Mouse (Mus musculus): ENCODE measurements around the gene Vps4a.

DNA sequence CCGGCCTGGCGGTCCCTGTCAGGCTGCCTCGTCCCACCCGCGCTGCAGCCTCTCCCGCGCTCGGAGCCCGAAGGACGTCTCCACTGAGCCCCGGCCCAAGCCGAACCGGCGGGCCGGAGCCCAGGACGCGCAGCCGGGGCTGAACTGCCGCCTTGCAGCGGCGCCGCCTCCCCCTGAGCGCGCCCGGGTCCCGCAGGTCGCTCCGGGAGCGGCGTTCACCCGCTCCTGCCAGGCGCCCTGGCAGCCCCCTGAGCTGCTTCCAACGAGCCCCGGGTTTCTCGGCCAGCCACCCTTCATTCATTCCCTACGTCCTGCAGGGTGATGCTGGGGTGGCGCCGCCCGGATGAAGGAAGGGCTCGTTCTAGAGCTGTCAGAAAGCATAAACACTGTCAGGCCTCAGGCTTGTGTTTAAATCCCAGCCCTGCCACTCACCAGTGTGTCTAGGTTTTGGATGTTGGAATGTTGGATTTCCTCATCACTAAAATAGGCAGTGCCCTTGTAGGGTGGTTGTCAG, 612 bp downstream of the Vps4a start:
- TF ChIP-seq POLR2A (IDR thresholded peaks at IDR 0.05; ENCODE audit: borderline replicate concordance, extremely low read depth, low read depth, low read length), result no peak
- no peak for TF ChIP-seq CTCF (IDR thresholded peaks at IDR 0.05; ENCODE audit: insufficient read depth, low read length)
